Mouse (Mus musculus) granulocyte monocyte progenitor cell, adult 5-6 weeks (primary cell): ENCODE results near the gene Coq10a. TPM values are rescaled to one million over a fixed set of nuclear protein-coding genes. Genes with fewer than 3 reads are reported as not detected.

Source experiments
- ATAC-seq: replicated peaks from 2 replicates; pipeline ENCODE4 v1.8.0; 2016; ENCODE audit warnings: mild to moderate bottlenecking, moderate TSS enrichment, inconsistent platforms; ENCODE audit not compliant: poor library complexity, severe bottlenecking
- total RNA-seq, 2 experiments: library from RNA; stranded (forward) in 1 of 2; stranded (reverse) in 1 of 2; fragments of 200-712, 200-1000 nt in 1 of 2; fragments of >200 nt in 1 of 2; fragmentation: Nextera tagmentation in 1 of 2; gene quantifications; 2 replicates each; pipeline ENCODE4 v1.2.3; 2014 to 2017

The Coq10a gene
- total RNA-seq (2014; fragmentation: Nextera tagmentation) (20.8 and 28.4 TPM in 2 replicates), total RNA-seq (2017) (6.8 and 7.9 TPM in 2 replicates)

- peak; percentile 70 for ATAC-seq
These were observed at the start of gene Coq10a for GRCm38 (mm10) chr10:128368402-128369217. Coq10a (minus strand) TSS chr10:128368997.

- no peak for ATAC-seq
These were observed 46.1 kb upstream of the Coq10a start for GRCm38 (mm10) chr10:128414848-128415247.

- ATAC-seq, result no peak
These were observed 44.3 kb upstream of the Coq10a start for GRCm38 (mm10) chr10:128413076-128413475.

- ATAC-seq, result peak; percentile 12
These were observed 43.8 kb upstream of the Coq10a start for GRCm38 (mm10) chr10:128412558-128412957.

- no peak for ATAC-seq
These were observed 43.2 kb upstream of the Coq10a start for GRCm38 (mm10) chr10:128412055-128412381.

- peak; percentile 78 for ATAC-seq
These were observed 42.6 kb upstream of the Coq10a start, which contains the start of the genes Nabp2 and Rnf41 for GRCm38 (mm10) chr10:128411211-128412054. Nabp2 (minus strand) TSS chr10:128411492. Rnf41 (plus strand) TSS chr10:128411657.

GRCm38 (mm10) chr10:128410560-128410845, 41.7 kb upstream of the Coq10a start:
- no peak for ATAC-seq

GRCm38 (mm10) chr10:128409692-128410559, 41.1 kb upstream of the Coq10a start:
- ATAC-seq, result peak; percentile 77

GRCm38 (mm10) chr10:128408591-128409535, 40.1 kb upstream of the Coq10a start:
- no peak for ATAC-seq

- ATAC-seq, result no peak
These were observed 35.1 kb upstream of the Coq10a start for GRCm38 (mm10) chr10:128403931-128404330.

GRCm38 (mm10) chr10:128401638-128402037, 32.8 kb upstream of the Coq10a start:
- no peak for ATAC-seq

- ATAC-seq, result no peak
These were observed 32.3 kb upstream of the Coq10a start, which contains the start of gene Slc39a5 for GRCm38 (mm10) chr10:128401056-128401455. Slc39a5 (minus strand) TSS chr10:128401229.

GRCm38 (mm10) chr10:128400338-128400737, 31.5 kb upstream of the Coq10a start:
- no peak for ATAC-seq

- no peak for ATAC-seq
These were observed 28.7 kb upstream of the Coq10a start for GRCm38 (mm10) chr10:128397466-128397865.

GRCm38 (mm10) chr10:128396716-128397264, 28.0 kb upstream of the Coq10a start:
- ATAC-seq, result no peak

GRCm38 (mm10) chr10:128396017-128396673, 27.3 kb upstream of the Coq10a start:
- ATAC-seq, result no peak

GRCm38 (mm10) chr10:128391850-128392249, 23.1 kb upstream of the Coq10a start:
- no peak for ATAC-seq

GRCm38 (mm10) chr10:128390366-128390765, 21.6 kb upstream of the Coq10a start:
- ATAC-seq, result no peak
